Mouse (Mus musculus): ENCODE measurements around the gene Bmi1. TPM values are rescaled to one million over a fixed set of nuclear protein-coding genes. Genes with fewer than 3 reads are reported as not detected.

Gene Bmi1
- polyA plus RNA-seq, 1 experiment from 2014 or later = 31.3 TPM

GRCm38 (mm10) chr2:18699401-18699990 is 22.7 kb downstream of the Bmi1 start:
- H3K9ac ChIP-seq = no peak overlapping the region
- no peaks in the 10 kb centered on the region for H3K9me3 ChIP-seq (ENCODE audit: control insufficient read depth, low read length)
- WGBS = 1% methylated on average over 11 of the region's 11 CpGs
- H3K27ac ChIP-seq = no peak overlapping the region
- H3K27me3 ChIP-seq (ENCODE audit: control insufficient read depth, insufficient read depth, low read length) = peaks cover 85% of the 10 kb centered on the region
- ATAC-seq (ENCODE audit: low FRiP score) = no peak
- 0 out of 2 replicates have a peak, but pooled peaks cover 1% of the 10 kb centered on the region for H3K4me1 ChIP-seq (replicated peaks; ENCODE audit: control insufficient read depth, insufficient read depth, low read length)
- no peak overlapping the region for H3K4me2 ChIP-seq (replicated peaks)
- no peaks in the 10 kb centered on the region for H3K36me3 ChIP-seq (replicated peaks; ENCODE audit: control insufficient read depth, insufficient read depth)
- no peak overlapping the region for H3K4me3 ChIP-seq (replicated peaks; ENCODE audit: low read length)
- no peak for DNase-seq (ENCODE audit: low spot score)

- 0 out of 2 replicates have a peak, but pooled peaks cover 5% of the 10 kb centered on the region for H3K27me3 ChIP-seq (ENCODE audit: control insufficient read depth, insufficient read depth, low read length)
- H3K4me2 ChIP-seq (replicated peaks) = no peak overlapping the region
- 71% methylated on average over 3 of the region's 3 CpGs for WGBS
- DNase-seq (ENCODE audit: low spot score) = no peak
- no peak overlapping the region for H3K9ac ChIP-seq
- ATAC-seq (ENCODE audit: low FRiP score) = no peak
- no peaks in the 10 kb centered on the region for H3K36me3 ChIP-seq (replicated peaks; ENCODE audit: control insufficient read depth, insufficient read depth)
- H3K27ac ChIP-seq = no peak overlapping the region
- no peaks in the 10 kb centered on the region for H3K9me3 ChIP-seq (ENCODE audit: control insufficient read depth, low read length)
- no peaks in the 10 kb centered on the region for H3K4me1 ChIP-seq (replicated peaks; ENCODE audit: control insufficient read depth, insufficient read depth, low read length)
- H3K4me3 ChIP-seq (replicated peaks; ENCODE audit: low read length) = no peak overlapping the region
Measured at GRCm38 (mm10) chr2:18710356-18710755, 33.5 kb downstream of the Bmi1 start.

- Histone ChIP-seq H3K9ac (no peak overlapping the region), H3K27me3 (ENCODE audit: control insufficient read depth, insufficient read depth, low read length) (no peaks in the 10 kb centered on the region), H3K4me1 (replicated peaks; ENCODE audit: control insufficient read depth, insufficient read depth, low read length) (no peaks in the 10 kb centered on the region), H3K9me3 (ENCODE audit: control insufficient read depth, low read length) (no peaks in the 10 kb centered on the region), H3K4me2 (replicated peaks) (no peak overlapping the region), H3K36me3 (replicated peaks; ENCODE audit: control insufficient read depth, insufficient read depth) (no peaks in the 10 kb centered on the region), H3K27ac (no peak overlapping the region), H3K4me3 (replicated peaks; ENCODE audit: low read length) (no peak overlapping the region)
- DNase-seq (ENCODE audit: low spot score) (no peak), ATAC-seq (ENCODE audit: low FRiP score) (no peak)
- WGBS = 76% methylated on average over 2 of the region's 2 CpGs
Measured at GRCm38 (mm10) chr2:18713071-18713470, 36.3 kb downstream of the Bmi1 start.

- H3K27ac ChIP-seq = no peak overlapping the region
- no peak overlapping the region for H3K4me2 ChIP-seq (replicated peaks)
- no peaks in the 10 kb centered on the region for H3K36me3 ChIP-seq (replicated peaks; ENCODE audit: control insufficient read depth, insufficient read depth)
- ATAC-seq (ENCODE audit: low FRiP score) (no peak), DNase-seq (ENCODE audit: low spot score) (no peak)
- H3K9ac ChIP-seq = no peak overlapping the region
- 81% methylated on average over 3 of the region's 3 CpGs for WGBS
- H3K27me3 ChIP-seq (ENCODE audit: control insufficient read depth, insufficient read depth, low read length) = no peaks in the 10 kb centered on the region
- H3K4me3 ChIP-seq (replicated peaks; ENCODE audit: low read length) = no peak overlapping the region
- no peaks in the 10 kb centered on the region for H3K4me1 ChIP-seq (replicated peaks; ENCODE audit: control insufficient read depth, insufficient read depth, low read length)
- H3K9me3 ChIP-seq (ENCODE audit: control insufficient read depth, low read length) = no peaks in the 10 kb centered on the region
Measured at GRCm38 (mm10) chr2:18714337-18714736, 37.5 kb downstream of the Bmi1 start.

GRCm38 (mm10) chr2:18718521-18718920 is 41.7 kb downstream of the Bmi1 start:
- Histone ChIP-seq H3K36me3 (replicated peaks; ENCODE audit: control insufficient read depth, insufficient read depth) (no peaks in the 10 kb centered on the region), H3K9ac (no peak overlapping the region), H3K9me3 (ENCODE audit: control insufficient read depth, low read length) (no peaks in the 10 kb centered on the region), H3K4me1 (replicated peaks; ENCODE audit: control insufficient read depth, insufficient read depth, low read length) (no peaks in the 10 kb centered on the region), H3K4me3 (replicated peaks; ENCODE audit: low read length) (no peak overlapping the region), H3K27ac (no peak overlapping the region), H3K27me3 (ENCODE audit: control insufficient read depth, insufficient read depth, low read length) (no peaks in the 10 kb centered on the region), H3K4me2 (replicated peaks) (no peak overlapping the region)
- DNase-seq (ENCODE audit: low spot score) = no peak
- no peak for ATAC-seq (ENCODE audit: low FRiP score)
- WGBS = 93% methylated on average over 4 of the region's 4 CpGs

GRCm38 (mm10) chr2:18722208-18722830 is 45.5 kb downstream of the Bmi1 start:
- no peak for DNase-seq (ENCODE audit: low spot score)
- WGBS = 61% methylated on average over 3 of the region's 3 CpGs
- no peak overlapping the region for H3K27ac ChIP-seq

GRCm38 (mm10) chr2:18724462-18724861 is 47.6 kb downstream of the Bmi1 start:
- no peak overlapping the region for H3K4me2 ChIP-seq (replicated peaks)
- no peaks in the 10 kb centered on the region for H3K36me3 ChIP-seq (replicated peaks; ENCODE audit: control insufficient read depth, insufficient read depth)
- ATAC-seq (ENCODE audit: low FRiP score) (no peak), DNase-seq (ENCODE audit: low spot score) (no peak)
- H3K27ac ChIP-seq = no peak overlapping the region
- WGBS = 73% methylated on average over 1 of the region's 1 CpGs
- no peaks in the 10 kb centered on the region for H3K9me3 ChIP-seq (ENCODE audit: control insufficient read depth, low read length)
- H3K4me3 ChIP-seq (replicated peaks; ENCODE audit: low read length) = no peak overlapping the region
- no peaks in the 10 kb centered on the region for H3K27me3 ChIP-seq (ENCODE audit: control insufficient read depth, insufficient read depth, low read length)
- H3K9ac ChIP-seq = no peak overlapping the region
- no peaks in the 10 kb centered on the region for H3K4me1 ChIP-seq (replicated peaks; ENCODE audit: control insufficient read depth, insufficient read depth, low read length)

More at GRCm38 (mm10) chr2:18722208-18722830, 45.5 kb downstream of the Bmi1 start:
- no peak overlapping the region for H3K4me2 ChIP-seq (replicated peaks)
- H3K4me3 ChIP-seq (replicated peaks; ENCODE audit: low read length) = no peak overlapping the region
- H3K9me3 ChIP-seq (ENCODE audit: control insufficient read depth, low read length) = no peaks in the 10 kb centered on the region
- H3K9ac ChIP-seq = no peak overlapping the region
- no peaks in the 10 kb centered on the region for H3K27me3 ChIP-seq (ENCODE audit: control insufficient read depth, insufficient read depth, low read length)
- no peak for ATAC-seq (ENCODE audit: low FRiP score)
- no peaks in the 10 kb centered on the region for H3K4me1 ChIP-seq (replicated peaks; ENCODE audit: control insufficient read depth, insufficient read depth, low read length)
- no peaks in the 10 kb centered on the region for H3K36me3 ChIP-seq (replicated peaks; ENCODE audit: control insufficient read depth, insufficient read depth)

GRCm38 (mm10) chr2:18725880-18726279 is 49.1 kb downstream of the Bmi1 start:
- DNase-seq (ENCODE audit: low spot score) (no peak), ATAC-seq (ENCODE audit: low FRiP score) (no peak)
- no peak overlapping the region for H3K4me3 ChIP-seq (replicated peaks; ENCODE audit: low read length)
- no peaks in the 10 kb centered on the region for H3K4me1 ChIP-seq (replicated peaks; ENCODE audit: control insufficient read depth, insufficient read depth, low read length)
- no peak overlapping the region for H3K4me2 ChIP-seq (replicated peaks)
- no peak overlapping the region for H3K27ac ChIP-seq
- no peaks in the 10 kb centered on the region for H3K36me3 ChIP-seq (replicated peaks; ENCODE audit: control insufficient read depth, insufficient read depth)
- no peaks in the 10 kb centered on the region for H3K27me3 ChIP-seq (ENCODE audit: control insufficient read depth, insufficient read depth, low read length)
- H3K9me3 ChIP-seq (ENCODE audit: control insufficient read depth, low read length) = no peaks in the 10 kb centered on the region
- WGBS = 90% methylated on average over 4 of the region's 4 CpGs
- H3K9ac ChIP-seq = no peak overlapping the region

- 8% methylated on average over 9 of the region's 9 CpGs for WGBS
- DNase-seq (ENCODE audit: low spot score) (no peak), ATAC-seq (ENCODE audit: low FRiP score) (peak; percentile 69; the same call in 1 of the 2 replicates)
- H3K27me3 ChIP-seq (ENCODE audit: control insufficient read depth, insufficient read depth, low read length) = no peaks in the 10 kb centered on the region
- peaks cover 8% of the 10 kb centered on the region; the same call in 1 of the 2 replicates for H3K4me1 ChIP-seq (replicated peaks; ENCODE audit: control insufficient read depth, insufficient read depth, low read length)
- no peaks in the 10 kb centered on the region for H3K36me3 ChIP-seq (replicated peaks; ENCODE audit: control insufficient read depth, insufficient read depth)
- H3K9ac ChIP-seq = no peak overlapping the region
- H3K9me3 ChIP-seq (ENCODE audit: control insufficient read depth, low read length) = no peaks in the 10 kb centered on the region
- peak overlapping the region; percentile 27 for H3K4me2 ChIP-seq (replicated peaks)
- no peak overlapping the region for H3K27ac ChIP-seq
- no peak overlapping the region for H3K4me3 ChIP-seq (replicated peaks; ENCODE audit: low read length)
Measured at GRCm38 (mm10) chr2:18731718-18732117, 54.9 kb downstream of the Bmi1 start.
